Mouse (Mus musculus): ENCODE data around the gene Spag9. TPM values are rescaled to one million over a fixed set of nuclear protein-coding genes. Genes with fewer than 3 reads are reported as not detected.

Spag9 gene
- total and polyA plus RNA-seq, 2 experiments from 2014 or later, result 80.7 to 131 TPM

DNA sequence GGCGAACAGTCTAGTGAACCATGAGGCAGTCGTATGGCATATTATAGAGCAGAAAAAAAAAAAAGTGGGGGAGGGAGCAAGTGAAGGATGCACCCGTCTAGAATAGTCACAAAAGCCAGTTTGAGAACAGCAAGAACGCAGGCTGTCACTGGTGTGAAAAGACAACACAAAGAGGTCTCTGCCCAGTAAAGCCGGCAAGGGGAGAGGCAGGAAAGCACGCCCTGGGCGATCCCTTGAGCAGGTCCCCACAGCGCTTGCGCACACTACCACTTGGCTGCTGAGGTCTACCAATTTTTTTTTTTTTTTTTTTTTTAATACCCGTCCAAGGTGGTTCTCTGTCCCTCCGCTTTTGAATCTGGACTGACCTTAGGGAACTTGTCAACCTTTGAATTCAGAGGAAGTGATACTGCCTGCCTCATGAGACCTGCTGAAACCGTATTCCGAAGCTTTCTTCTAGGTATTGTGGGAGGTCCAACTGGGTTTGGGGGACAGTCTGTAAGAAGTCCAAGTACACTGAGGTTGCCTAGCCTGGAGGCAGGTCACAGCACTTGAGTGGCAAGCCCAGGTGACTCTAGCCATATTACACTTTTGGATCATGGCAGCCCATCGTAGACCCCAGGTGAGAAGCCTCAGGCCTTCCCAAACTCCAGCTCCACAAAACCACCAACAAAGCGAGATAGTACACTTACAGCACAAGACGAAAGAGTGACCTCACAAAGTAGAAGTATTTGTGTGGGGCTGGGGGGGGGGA, 153.8 kb downstream of the Spag9 start:
- DNase-seq (ENCODE audit: low spot score) (peak; percentile 79), ATAC-seq (ENCODE audit: low FRiP score) (peak; percentile 12; the same call in 1 of the 2 replicates)
- H3K4me1 ChIP-seq (ENCODE audit: insufficient read depth, low read length), result peaks cover 7% of the 10 kb centered on the region; the same call in 1 of the 2 replicates
- no peaks in the 10 kb centered on the region for H3K36me3 ChIP-seq (ENCODE audit: insufficient read depth, low read length)
- WGBS, result 24% methylated on average over 16 of the region's 16 CpGs
- H3K9me3 ChIP-seq (ENCODE audit: low read length), result no peaks in the 10 kb centered on the region
- H3K4me3 ChIP-seq (ENCODE audit: low read depth, low read length), result peak overlapping the region; percentile 37
- H3K27me3 ChIP-seq (ENCODE audit: insufficient read depth, low read length), result no peaks in the 10 kb centered on the region
- TF ChIP-seq CTCF (IDR thresholded peaks at IDR 0.05), result no peak
- H3K4me2 ChIP-seq (ENCODE audit: low read depth, low read length, poor library complexity, severe bottlenecking), result peak overlapping the region; percentile 76
- H3K27ac ChIP-seq (ENCODE audit: low read depth, low read length), result peak overlapping the region; percentile 94
- peak overlapping the region; percentile 70 for H3K9ac ChIP-seq (replicated peaks; ENCODE audit: low read length, poor library complexity, severe bottlenecking)

DNA sequence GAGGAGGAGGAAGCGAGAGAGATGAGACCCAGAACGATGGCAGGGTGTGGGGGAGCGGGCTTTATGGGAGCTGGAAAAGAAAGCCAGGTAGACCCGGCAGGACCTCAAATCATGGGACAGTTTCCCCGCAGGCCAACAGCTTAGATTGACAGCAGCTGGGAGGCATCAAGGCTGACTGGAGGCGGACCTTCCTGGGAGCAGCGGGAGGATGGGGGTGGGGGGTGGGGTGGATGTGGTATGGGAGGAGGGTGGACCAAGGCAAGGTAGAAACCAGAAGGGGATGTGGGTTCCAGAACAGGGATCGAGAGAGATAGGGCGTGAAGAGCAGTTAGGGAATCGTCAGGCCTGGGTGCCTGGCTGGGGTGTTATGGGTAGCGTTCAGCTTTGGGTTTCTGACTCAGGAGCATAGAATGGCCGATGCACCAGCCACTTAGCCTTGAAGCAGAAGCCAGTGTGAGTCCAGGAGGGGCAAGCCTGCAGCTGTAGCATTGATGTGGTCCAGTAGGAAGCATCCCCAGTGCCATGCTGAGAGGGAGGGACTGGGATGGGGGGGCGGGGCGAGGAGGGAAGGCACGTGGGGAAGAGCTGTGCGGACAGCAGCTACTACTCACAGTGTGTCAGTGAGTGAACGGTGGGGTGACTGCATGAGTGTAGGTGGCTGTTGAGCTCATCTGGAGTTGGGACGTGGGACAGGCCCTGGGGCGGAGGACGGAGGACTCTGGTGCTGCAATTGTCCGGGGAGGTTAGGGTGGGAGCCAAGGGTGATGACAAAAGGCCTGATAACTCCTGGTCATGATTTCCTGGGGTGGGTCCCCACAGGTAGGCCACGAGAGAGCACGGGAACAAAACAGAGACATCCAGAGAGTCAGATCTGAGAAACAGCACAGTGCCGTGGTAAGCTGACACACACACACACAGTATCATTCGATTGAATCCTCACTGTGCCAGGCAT, 154.9 kb downstream of the Spag9 start:
- Histone ChIP-seq H3K4me2 (ENCODE audit: low read depth, low read length, poor library complexity, severe bottlenecking) (no peak overlapping the region), H3K27ac (ENCODE audit: low read depth, low read length) (0 out of 2 replicates have a peak overlapping the region, but pooled peaks have one; percentile 94), H3K36me3 (ENCODE audit: insufficient read depth, low read length) (no peaks in the 10 kb centered on the region), H3K9me3 (ENCODE audit: low read length) (no peaks in the 10 kb centered on the region), H3K4me1 (ENCODE audit: insufficient read depth, low read length) (peaks cover 5% of the 10 kb centered on the region; the same call in 1 of the 2 replicates), H3K27me3 (ENCODE audit: insufficient read depth, low read length) (no peaks in the 10 kb centered on the region), H3K9ac (replicated peaks; ENCODE audit: low read length, poor library complexity, severe bottlenecking) (no peak overlapping the region), H3K4me3 (ENCODE audit: low read depth, low read length) (no peak overlapping the region)
- WGBS, result 39% methylated on average over 25 of the region's 25 CpGs
- TF ChIP-seq CTCF (IDR thresholded peaks at IDR 0.05), result no peak
- ATAC-seq (ENCODE audit: low FRiP score) (no peak), DNase-seq (ENCODE audit: low spot score) (no peak)

DNA sequence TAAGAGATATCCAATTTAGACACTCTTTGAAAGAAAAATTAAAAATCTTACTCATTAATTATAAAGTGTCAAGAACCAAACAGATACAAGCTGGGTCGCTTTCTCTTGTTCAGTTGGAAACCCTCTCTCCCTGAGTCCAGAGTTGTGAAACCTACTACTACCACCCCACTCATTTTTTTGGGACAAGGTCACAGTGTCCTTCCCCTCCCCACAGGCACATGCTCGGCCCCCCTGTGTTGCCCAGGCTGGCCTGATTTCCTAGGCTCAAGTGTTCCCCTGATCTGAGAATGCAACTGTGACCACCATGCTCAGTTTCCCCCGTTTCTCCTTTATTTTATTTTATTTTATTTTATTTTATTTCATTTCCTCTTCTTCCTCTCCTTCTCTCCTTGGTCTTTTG, 158.3 kb downstream of the Spag9 start:
- Histone ChIP-seq H3K4me2 (ENCODE audit: low read depth, low read length, poor library complexity, severe bottlenecking) (no peak overlapping the region), H3K27me3 (ENCODE audit: insufficient read depth, low read length) (no peaks in the 10 kb centered on the region), H3K27ac (ENCODE audit: low read depth, low read length) (no peak overlapping the region), H3K9ac (replicated peaks; ENCODE audit: low read length, poor library complexity, severe bottlenecking) (no peak overlapping the region), H3K4me3 (ENCODE audit: low read depth, low read length) (no peak overlapping the region), H3K4me1 (ENCODE audit: insufficient read depth, low read length) (peaks cover 8% of the 10 kb centered on the region), H3K36me3 (ENCODE audit: insufficient read depth, low read length) (no peaks in the 10 kb centered on the region), H3K9me3 (ENCODE audit: low read length) (no peaks in the 10 kb centered on the region)
- TF ChIP-seq CTCF (IDR thresholded peaks at IDR 0.05), result no peak
- 93% methylated on average over 3 of the region's 3 CpGs for WGBS
- no peak for DNase-seq (ENCODE audit: low spot score)
- ATAC-seq (ENCODE audit: low FRiP score), result no peak

DNA sequence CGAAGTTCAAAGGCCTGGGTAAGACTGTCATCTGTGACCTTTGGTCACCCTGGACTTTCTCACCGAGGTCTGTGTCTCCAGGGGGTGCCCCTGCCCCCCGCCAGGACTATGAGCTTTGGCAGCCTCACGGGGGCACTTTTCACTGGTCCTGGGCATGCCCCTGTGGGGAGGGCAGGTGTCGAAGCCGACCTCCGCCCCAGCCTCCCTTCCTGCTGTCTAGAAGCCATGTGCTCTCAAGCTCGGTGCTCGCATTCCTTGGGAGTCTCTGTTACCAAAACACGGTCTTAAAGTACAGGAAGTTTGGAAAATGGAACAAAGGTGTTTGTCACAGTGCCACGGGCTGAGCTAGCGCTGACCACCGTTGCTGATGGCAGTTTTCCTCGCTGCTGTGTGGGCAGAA, 162.6 kb downstream of the Spag9 start:
- H3K4me1 ChIP-seq (ENCODE audit: insufficient read depth, low read length), result peaks cover 26% of the 10 kb centered on the region
- no peaks in the 10 kb centered on the region for H3K27me3 ChIP-seq (ENCODE audit: insufficient read depth, low read length)
- WGBS, result 40% methylated on average over 14 of the region's 14 CpGs
- no peaks in the 10 kb centered on the region for H3K9me3 ChIP-seq (ENCODE audit: low read length)
- H3K4me2 ChIP-seq (ENCODE audit: low read depth, low read length, poor library complexity, severe bottlenecking), result no peak overlapping the region
- peak overlapping the region; percentile 99; the same call in 1 of the 2 replicates for H3K27ac ChIP-seq (ENCODE audit: low read depth, low read length)
- no peak overlapping the region for H3K9ac ChIP-seq (replicated peaks; ENCODE audit: low read length, poor library complexity, severe bottlenecking)
- TF ChIP-seq CTCF (IDR thresholded peaks at IDR 0.05), result no peak
- DNase-seq (ENCODE audit: low spot score), result no peak
- ATAC-seq (ENCODE audit: low FRiP score), result no peak
- H3K4me3 ChIP-seq (ENCODE audit: low read depth, low read length), result no peak overlapping the region
- no peaks in the 10 kb centered on the region for H3K36me3 ChIP-seq (ENCODE audit: insufficient read depth, low read length)

DNA sequence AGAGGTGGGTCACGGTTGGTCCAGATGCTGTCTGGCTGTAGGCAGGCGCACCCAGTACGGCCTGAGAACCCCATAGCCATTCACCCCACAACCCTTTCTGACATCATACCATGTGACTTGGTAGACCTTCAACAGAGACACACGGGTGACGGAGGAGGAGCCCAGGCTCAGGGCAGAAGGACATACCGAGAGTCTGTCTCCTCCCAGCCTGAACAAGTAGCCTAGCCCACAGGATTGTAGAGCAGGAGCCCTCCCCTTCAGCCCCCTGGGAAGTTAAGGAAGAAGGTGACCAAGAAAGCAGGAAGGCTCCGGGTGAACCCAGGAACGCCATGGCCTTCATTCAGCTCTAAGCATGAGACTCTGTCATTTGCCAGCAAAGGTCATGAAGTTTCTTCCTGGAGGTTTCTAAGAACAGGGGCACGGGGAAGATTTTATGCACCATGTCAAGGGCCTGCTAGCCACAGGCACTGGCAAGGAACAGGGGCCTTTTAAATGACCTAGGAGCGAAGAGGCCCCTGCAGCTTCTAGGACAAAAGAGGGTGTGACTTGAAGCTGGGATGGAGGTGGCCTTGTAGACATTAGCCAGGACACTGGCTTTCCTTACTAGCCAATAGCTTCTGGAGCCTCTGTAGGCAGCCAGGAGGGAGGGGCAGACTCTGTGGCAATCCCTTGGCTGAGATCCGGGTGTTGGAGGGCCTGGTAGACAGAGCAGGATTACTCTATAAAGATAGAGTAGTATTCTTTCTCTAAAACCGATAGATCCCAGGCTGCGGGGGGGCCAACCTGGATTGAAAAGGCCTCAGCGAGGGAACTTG, 163.4 kb downstream of the Spag9 start:
- WGBS, result 27% methylated on average over 14 of the region's 14 CpGs
- DNase-seq (ENCODE audit: low spot score), result peak; percentile 77
- ATAC-seq (ENCODE audit: low FRiP score), result no peak
- peak overlapping the region; percentile 39; the same call in 1 of the 2 replicates for H3K4me2 ChIP-seq (ENCODE audit: low read depth, low read length, poor library complexity, severe bottlenecking)
- H3K9me3 ChIP-seq (ENCODE audit: low read length), result no peaks in the 10 kb centered on the region
- H3K27ac ChIP-seq (ENCODE audit: low read depth, low read length), result peak overlapping the region; percentile 99
- peaks cover 26% of the 10 kb centered on the region for H3K4me1 ChIP-seq (ENCODE audit: insufficient read depth, low read length)
- no peak for TF ChIP-seq CTCF (IDR thresholded peaks at IDR 0.05)
- H3K36me3 ChIP-seq (ENCODE audit: insufficient read depth, low read length), result no peaks in the 10 kb centered on the region
- 0 out of 2 replicates have a peak overlapping the region, but pooled peaks have one; percentile 50 for H3K9ac ChIP-seq (replicated peaks; ENCODE audit: low read length, poor library complexity, severe bottlenecking)
- no peaks in the 10 kb centered on the region for H3K27me3 ChIP-seq (ENCODE audit: insufficient read depth, low read length)
- no peak overlapping the region for H3K4me3 ChIP-seq (ENCODE audit: low read depth, low read length)
